Mouse (Mus musculus) layer of hippocampus, postnatal 36 days (tissue): ENCODE results near the gene Nup93. TPM values are rescaled to one million over a fixed set of nuclear protein-coding genes. Genes with fewer than 3 reads are reported as not detected.

ENCODE experiments used
- DNase-seq, 2 experiments: peaks; one replicate each; pipeline ENCODE4 v3.0.0; 2022
- total RNA-seq, 2 experiments: library from RNA; stranded (reverse); gene quantifications; 2 replicates each; pipeline ENCODE4 v1.2.3; 2021

Nup93 gene
- total RNA-seq, 2 experiments from 2014 or later = 56.7 to 74.8 TPM

DNA sequence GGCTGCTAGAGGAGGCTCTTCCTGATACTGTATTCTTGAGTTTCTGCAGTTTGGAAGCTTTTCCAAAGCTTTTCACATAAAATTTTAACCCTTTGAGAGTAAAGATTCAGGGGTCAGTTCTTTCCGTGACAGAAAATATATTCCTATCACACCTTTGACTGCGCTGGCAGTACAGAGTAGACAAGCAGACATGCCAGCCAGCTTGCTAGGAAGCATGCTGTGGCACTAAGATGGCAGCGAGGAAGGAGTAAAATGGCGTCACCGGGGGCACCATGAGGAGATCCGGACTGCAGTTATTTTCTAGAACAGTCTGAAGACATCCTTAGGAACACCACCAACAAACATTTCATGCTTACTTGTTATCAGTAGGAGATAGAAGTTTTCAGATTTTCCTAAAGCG, 55.9 kb downstream of the Nup93 start:
- DNase-seq = no peak

DNA sequence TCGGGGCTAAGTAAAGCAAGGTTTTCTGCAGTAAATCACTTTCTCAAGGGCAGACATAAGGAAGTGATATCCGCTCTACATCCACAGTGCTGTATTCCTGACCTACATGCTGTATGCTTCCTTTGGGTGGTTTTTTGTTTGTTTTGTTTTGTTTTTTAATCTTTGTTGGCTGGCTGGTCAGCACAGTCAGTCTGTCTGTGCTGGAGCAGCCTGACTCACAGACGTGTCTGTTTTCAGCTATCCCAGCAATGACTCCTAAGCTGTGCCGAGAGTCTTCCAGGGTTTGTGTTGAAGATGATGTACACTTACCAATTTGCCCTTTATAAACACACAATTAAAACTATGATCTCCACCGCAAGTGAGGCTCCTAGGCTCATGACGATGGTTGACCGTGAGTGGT, 56.7 kb downstream of the Nup93 start:
- no peak for DNase-seq

GRCm38 (mm10) chr8:94272612-94273011, 58.2 kb downstream of the Nup93 start:
- no peak for DNase-seq

DNA sequence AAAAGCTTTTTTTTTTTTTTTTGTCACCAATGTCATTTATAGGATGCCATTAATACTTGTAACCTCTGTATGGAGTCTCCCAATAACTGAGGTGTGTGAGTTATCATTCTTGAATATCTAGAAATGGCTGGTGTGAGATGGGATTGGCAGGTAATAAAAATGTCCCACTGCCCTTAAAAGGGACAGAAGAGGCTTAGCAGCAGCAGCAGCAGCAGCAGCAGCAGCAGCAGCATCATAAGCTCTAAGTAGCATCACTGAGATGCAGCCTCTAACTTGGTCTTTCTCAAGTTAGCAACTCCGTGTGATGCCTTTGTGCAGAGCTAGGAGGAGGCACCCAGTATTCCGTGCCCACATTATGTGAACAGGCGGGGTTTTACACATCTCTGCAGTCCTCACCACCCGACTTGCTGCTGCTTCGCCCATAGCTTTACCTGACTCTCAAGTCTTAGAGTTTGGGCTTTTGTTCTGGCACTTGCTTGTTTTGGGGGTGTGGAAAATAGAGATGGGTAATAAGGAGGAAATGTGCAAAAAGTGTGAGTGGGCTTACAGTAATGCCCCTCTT, 59.0 kb downstream of the Nup93 start:
- no peak for DNase-seq

DNA sequence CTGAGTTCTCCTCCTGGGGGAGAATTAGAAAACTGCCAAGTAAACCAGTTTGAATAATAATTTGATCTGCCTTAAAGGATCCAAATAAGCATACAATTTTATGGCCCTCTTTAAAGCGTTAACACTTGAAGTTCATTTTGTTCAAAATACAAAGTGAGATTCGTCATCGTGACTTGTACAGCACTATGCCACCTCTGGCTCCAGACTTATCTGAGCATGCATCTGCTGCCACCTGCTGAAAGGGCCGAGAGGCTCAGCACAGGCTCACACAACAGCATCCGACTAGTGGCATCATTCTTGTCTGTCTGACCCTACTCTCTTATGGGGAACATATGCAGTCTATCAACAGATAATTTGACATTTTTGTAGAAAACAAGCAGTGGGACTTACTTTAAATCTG, 59.7 kb downstream of the Nup93 start:
- no peak for DNase-seq

DNA sequence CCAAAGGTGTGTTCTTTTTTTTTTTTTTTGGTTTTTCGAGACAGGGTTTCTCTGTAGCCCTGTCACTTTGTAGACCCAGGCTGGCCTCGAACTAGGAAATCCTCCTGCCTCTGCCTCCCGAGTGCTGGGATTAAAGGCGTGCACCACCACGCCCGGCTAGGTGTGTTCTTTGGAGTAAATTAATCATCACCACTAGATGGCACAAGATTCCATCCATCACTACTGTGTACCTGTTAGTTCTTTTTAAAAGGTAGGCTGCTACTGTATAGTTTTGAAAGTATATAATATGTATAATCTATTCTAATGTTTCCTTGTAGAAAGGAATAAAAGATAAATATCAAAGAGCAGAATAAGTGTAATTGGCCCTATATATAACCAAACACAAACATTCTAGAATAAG, 63.9 kb downstream of the Nup93 start:
- DNase-seq = no peak

- no peak for DNase-seq
Measured at GRCm38 (mm10) chr8:94280001-94280613, 65.7 kb downstream of the Nup93 start.

- no peak for DNase-seq
Measured at GRCm38 (mm10) chr8:94282453-94282985, 68.2 kb downstream of the Nup93 start.

DNA sequence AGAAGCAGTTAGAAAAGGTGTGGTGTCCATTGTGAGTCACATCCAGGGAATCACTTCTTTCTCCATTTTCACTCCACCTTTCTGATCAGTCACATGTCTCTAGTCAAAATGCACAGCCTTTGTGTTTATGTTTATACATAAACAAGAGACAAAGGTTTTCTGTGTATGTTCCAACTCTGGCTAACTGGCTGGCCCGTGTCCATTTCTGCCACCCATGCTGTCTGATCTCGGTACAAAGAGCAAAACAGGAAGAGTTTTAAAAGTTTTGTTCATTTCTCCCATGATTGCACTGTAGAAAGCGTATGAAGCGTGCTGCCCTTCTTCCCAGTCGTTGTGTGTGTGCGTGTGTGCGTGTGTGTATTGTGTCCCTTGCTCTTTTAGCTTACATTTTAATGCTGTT, 69.8 kb downstream of the Nup93 start:
- DNase-seq = no peak

- DNase-seq = no peak
Measured at GRCm38 (mm10) chr8:94290606-94291005, 76.2 kb downstream of the Nup93 start.

- DNase-seq = no peak
Measured at GRCm38 (mm10) chr8:94292072-94292471, 77.7 kb downstream of the Nup93 start.

DNA sequence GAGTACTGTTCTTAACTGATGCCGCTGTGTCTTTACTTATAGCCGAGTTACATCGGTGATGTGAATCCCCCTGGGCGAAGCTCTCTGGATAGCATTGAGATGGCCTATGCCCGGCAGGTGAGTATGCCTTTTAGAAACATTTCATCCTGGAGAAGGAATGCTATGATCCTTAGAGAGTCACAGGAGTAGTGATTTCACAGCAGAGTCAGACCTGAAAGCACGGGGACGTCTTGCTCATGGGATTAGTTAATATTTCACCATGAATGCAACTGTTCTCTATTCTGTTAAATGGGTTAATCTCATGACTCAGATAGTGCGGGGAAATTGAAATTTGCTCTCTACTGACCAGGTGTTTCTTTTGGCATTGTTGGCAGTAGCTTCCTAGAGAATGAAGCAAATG, 78.3 kb downstream of the Nup93 start:
- no peak for DNase-seq

DNA sequence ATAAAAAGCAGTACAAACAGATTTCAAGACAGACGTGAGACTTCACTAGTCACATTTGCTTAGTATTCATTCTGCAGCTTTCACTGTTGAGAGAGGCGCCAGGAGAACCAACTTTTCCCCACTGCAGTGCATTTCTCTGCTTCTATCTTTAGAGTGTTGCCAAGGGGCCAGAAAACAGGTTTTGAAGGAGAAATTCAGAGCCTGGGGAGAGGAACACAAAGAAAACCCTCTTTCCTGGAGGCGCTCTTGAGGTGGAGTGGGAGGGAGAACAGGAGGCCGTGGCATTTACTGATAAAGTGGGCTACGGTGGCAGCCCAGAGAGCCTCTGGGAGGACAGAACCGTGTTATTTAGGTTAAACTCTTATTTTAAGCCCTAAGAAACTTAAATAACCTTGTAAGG, 81.3 kb downstream of the Nup93 start:
- DNase-seq = no peak

- no peak for DNase-seq
Measured at GRCm38 (mm10) chr8:94296312-94296991, 82.1 kb downstream of the Nup93 start.

DNA sequence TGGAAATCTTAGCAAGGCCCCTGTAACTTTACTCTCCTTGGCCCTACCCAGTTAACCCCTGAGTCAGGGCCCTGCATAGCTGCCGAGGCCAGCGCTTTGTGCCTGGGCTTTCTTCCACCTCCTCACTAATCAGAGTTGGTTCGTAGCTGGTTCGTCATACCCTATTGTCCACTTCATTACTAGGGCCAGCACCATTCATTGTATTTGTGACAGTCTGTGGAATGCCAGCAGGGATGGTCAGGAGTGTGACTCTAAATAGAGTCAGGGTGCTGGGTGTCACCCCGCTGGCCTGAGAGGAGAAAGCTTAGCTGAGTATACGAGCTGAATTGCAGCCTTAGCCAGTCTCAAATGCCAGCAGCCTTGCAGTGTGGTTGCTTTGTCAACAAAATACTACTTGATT, 82.7 kb downstream of the Nup93 start:
- DNase-seq = no peak

GRCm38 (mm10) chr8:94300809-94301208, 86.4 kb downstream of the Nup93 start:
- no peak for DNase-seq

DNA sequence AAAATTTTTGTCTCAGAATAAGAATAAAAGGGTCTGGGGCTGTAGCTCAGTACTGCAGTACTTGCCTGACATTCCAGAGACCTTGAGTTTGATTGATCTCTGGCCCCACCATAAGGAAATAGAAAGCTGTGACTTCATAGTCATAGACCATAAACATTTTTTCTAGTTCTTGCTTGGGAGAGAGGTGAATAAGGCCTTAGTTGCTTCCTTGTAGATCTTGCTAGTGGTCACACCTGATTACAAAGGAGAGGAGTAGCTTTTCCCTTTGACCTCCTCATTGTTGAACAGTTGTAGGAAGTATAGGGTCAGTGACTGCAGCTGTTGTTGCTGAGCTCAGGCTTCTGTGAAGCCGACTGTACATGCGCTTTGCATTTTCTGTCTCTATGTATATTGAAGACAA, 90.0 kb downstream of the Nup93 start:
- DNase-seq = no peak

DNA sequence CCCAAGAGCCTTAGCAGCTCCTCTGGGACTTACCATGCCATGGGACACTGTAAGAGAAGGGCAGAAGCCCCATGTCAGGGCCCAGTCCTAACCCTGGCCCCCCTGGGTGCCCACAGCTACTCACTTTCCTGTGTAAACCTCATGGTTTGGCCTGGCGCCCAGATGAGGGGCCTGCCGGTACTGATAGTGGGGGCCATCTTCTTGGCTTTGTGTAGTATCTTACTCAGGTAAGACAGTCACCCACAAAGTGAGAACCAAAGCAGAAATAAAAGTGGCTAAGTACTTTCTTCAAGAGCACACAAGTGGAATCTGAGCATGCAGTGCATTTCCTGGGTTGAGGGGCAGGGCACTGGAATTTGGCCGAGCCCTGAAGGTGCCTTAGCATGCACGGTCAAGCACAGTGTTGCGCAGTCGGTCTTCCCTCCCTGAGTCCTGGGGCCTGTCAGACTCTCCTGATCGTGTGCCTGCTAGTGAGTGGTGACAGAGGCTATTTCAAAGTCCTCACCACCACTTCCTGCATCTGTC, 92.7 kb downstream of the Nup93 start:
- DNase-seq = no peak

DNA sequence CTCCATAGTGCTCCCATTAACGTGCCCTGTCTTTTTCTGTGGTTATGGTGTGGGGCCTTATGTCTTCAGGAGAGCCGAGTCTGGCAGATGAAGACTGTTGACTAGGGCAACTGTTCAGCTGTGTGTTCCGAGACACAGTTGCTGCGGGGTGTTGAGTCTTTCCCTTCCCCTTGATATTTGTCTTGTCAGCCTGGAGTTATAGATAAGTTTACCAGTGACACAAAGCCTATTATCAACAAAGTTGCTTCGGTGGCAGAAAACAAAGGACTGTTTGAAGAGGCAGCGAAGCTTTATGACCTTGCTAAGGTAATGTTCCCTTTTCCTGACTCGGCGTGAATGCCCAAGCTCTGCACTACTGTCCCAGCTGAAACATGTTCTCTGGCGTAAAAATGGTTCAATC, 93.3 kb downstream of the Nup93 start:
- no peak for DNase-seq

GRCm38 (mm10) chr8:94314069-94314468, 99.7 kb downstream of the Nup93 start:
- DNase-seq = no peak

GRCm38 (mm10) chr8:94317249-94317648, 102.9 kb downstream of the Nup93 start:
- no peak for DNase-seq

DNA sequence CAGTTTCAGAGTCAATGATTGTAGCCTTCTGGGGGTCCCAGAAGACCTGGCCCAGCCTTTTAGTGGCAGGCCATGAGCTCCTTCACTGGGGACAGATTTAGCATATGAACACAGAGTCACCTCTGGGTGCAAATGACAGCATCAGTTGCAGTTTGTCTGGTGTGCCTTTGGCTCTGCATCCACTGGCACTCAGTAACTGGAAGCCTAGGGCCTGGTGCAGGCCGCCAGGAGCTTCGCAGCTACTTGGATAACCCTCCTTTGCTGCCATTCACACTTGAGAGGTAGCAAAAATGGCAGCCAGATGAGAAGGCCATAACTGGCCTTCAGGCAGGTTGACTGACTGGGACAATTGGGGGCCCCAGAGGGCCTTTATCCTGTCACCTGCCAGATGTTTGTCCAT, 103.3 kb downstream of the Nup93 start:
- no peak for DNase-seq

- DNase-seq = no peak
Measured at GRCm38 (mm10) chr8:94320036-94320435, 105.7 kb downstream of the Nup93 start.

- DNase-seq = no peak
Measured at GRCm38 (mm10) chr8:94322083-94322482, 107.7 kb downstream of the Nup93 start.
